Mouse (Mus musculus): ENCODE data around the gene Aicda. TPM values are rescaled to one million over a fixed set of nuclear protein-coding genes. Genes with fewer than 3 reads are reported as not detected.
A peak's percentile ranks its signal among the peaks of the same experiment; 100 is the strongest.

Aicda gene
- total and polyA plus RNA-seq, 3 experiments: 0.03 TPM; not detected in 2

GRCm38 (mm10) chr6:122523289-122523688, 30.3 kb upstream of the Aicda start:
- Histone ChIP-seq H3K4me1 (ENCODE audit: control insufficient read depth in 1 of 2, insufficient read depth in 2 of 2, low read length in 2 of 2) (no peaks in the 10 kb centered on the region), H3K36me3 (ENCODE audit: control insufficient read depth in 1 of 2, insufficient read depth in 2 of 2, low read length in 2 of 2) (no peaks in the 10 kb centered on the region), H3K27me3 (ENCODE audit: control insufficient read depth in 1 of 2, insufficient read depth in 2 of 2, low read length in 2 of 2) (peaks cover 2 to 9% of the 10 kb centered on the region in 2 experiments; a peak in 3 of 4 replicates), H3K79me2 (ENCODE audit: control insufficient read depth, insufficient read depth, low read length, poor library complexity) (no peaks in the 10 kb centered on the region), H3K27ac (ENCODE audit: control insufficient read depth, low read depth, low read length) (no peak overlapping the region), H3K9me3 (replicated peaks; ENCODE audit: insufficient read depth, low read length) (no peaks in the 10 kb centered on the region), H3K4me3 (ENCODE audit: control insufficient read depth in 1 of 2, insufficient read depth in 1 of 2, low read depth in 2 of 2, low read length in 2 of 2) (no peak overlapping the region), H3K9ac (ENCODE audit: control insufficient read depth, low read depth, low read length, poor library complexity, severe bottlenecking) (no peak overlapping the region)
- no peak for DNase-seq (ENCODE audit: low read depth, low spot score)
- TF ChIP-seq MEF2A (IDR thresholded peaks at IDR 0.05; ENCODE audit: extremely low read depth, insufficient replicate concordance, low read depth, low read length, poor library complexity, severe bottlenecking) (no peak), CTCF (IDR thresholded peaks at IDR 0.05 in 2 of 3, conservative IDR thresholded peaks at IDR 0.05 in 1 of 3; ENCODE audit: control insufficient read depth in 1 of 3, insufficient read depth in 1 of 3, low read depth in 2 of 3, low read length in 3 of 3, poor library complexity in 1 of 3, severe bottlenecking in 1 of 3) (peak in 2 of 3 experiments; percentile 13 to 61; a peak in 3 of 6 replicates)

- no peak overlapping the region for H3K4me3 ChIP-seq (ENCODE audit: control insufficient read depth in 1 of 2, insufficient read depth in 1 of 2, low read depth in 2 of 2, low read length in 2 of 2)
- H3K9ac ChIP-seq (ENCODE audit: control insufficient read depth, low read depth, low read length, poor library complexity, severe bottlenecking): no peak overlapping the region
- DNase-seq (ENCODE audit: low read depth, low spot score): no peak
Measured at GRCm38 (mm10) chr6:122527596-122527995, 26.0 kb upstream of the Aicda start.

GRCm38 (mm10) chr6:122528136-122528535, 25.5 kb upstream of the Aicda start:
- no peaks in the 10 kb centered on the region for H3K4me1 ChIP-seq (ENCODE audit: control insufficient read depth in 1 of 2, insufficient read depth in 2 of 2, low read length in 2 of 2)
- TF ChIP-seq MXI1 (IDR thresholded peaks at IDR 0.05; ENCODE audit: low read depth, low read length) (no peak), USF1 (IDR thresholded peaks at IDR 0.05; ENCODE audit: low read depth, low read length) (no peak), NELFE (IDR thresholded peaks at IDR 0.05; ENCODE audit: low read depth, low read length) (no peak), ZC3H11A (IDR thresholded peaks at IDR 0.05; ENCODE audit: low read depth, low read length) (no peak), MYC (IDR thresholded peaks at IDR 0.05; ENCODE audit: low read depth, low read length) (no peak), E2F4 (IDR thresholded peaks at IDR 0.05; ENCODE audit: borderline replicate concordance, low read depth, low read length) (no peak)
- no peaks in the 10 kb centered on the region for H3K36me3 ChIP-seq (ENCODE audit: control insufficient read depth in 1 of 2, insufficient read depth in 2 of 2, low read length in 2 of 2)
- H3K27ac ChIP-seq (ENCODE audit: control insufficient read depth, low read depth, low read length): no peak overlapping the region
- no peaks in the 10 kb centered on the region for H3K79me2 ChIP-seq (ENCODE audit: control insufficient read depth, insufficient read depth, low read length, poor library complexity)
- H3K9me3 ChIP-seq (replicated peaks; ENCODE audit: insufficient read depth, low read length): no peaks in the 10 kb centered on the region
- no peak overlapping the region for H3K9ac ChIP-seq (ENCODE audit: control insufficient read depth, low read depth, low read length, poor library complexity, severe bottlenecking)
- no peak overlapping the region for H3K4me3 ChIP-seq (ENCODE audit: control insufficient read depth in 1 of 2, insufficient read depth in 1 of 2, low read depth in 2 of 2, low read length in 2 of 2)
- peaks cover 10 to 16% of the 10 kb centered on the region in 2 experiments for H3K27me3 ChIP-seq (ENCODE audit: control insufficient read depth in 1 of 2, insufficient read depth in 2 of 2, low read length in 2 of 2)
- no peak for DNase-seq (ENCODE audit: low read depth, low spot score)

More at GRCm38 (mm10) chr6:122527596-122527995, 26.0 kb upstream of the Aicda start:
- TF ChIP-seq GATA1 (IDR thresholded peaks at IDR 0.05; ENCODE audit: low read depth, low read length) (no peak), GABPA (IDR thresholded peaks at IDR 0.05; ENCODE audit: low read depth, low read length) (no peak), MAX (IDR thresholded peaks at IDR 0.05; ENCODE audit: low read length) (no peak), RAD21 (IDR thresholded peaks at IDR 0.05; ENCODE audit: low read depth, low read length) (no peak), NELFE (IDR thresholded peaks at IDR 0.05; ENCODE audit: low read depth, low read length) (no peak), USF2 (IDR thresholded peaks at IDR 0.05; ENCODE audit: borderline replicate concordance in 1 of 2, insufficient read depth in 1 of 2, low read depth in 1 of 2, low read length in 2 of 2) (no peak), POLR2AphosphoS2 (IDR thresholded peaks at IDR 0.05; ENCODE audit: low read length) (no peak), ELF1 (IDR thresholded peaks at IDR 0.05; ENCODE audit: low read depth, low read length) (no peak), TAL1 (IDR thresholded peaks at IDR 0.05; ENCODE audit: low read length) (no peak), JUND (IDR thresholded peaks at IDR 0.05; ENCODE audit: low read depth, low read length) (no peak), CHD2 (IDR thresholded peaks at IDR 0.05; ENCODE audit: low read length) (no peak), ZNF384 (IDR thresholded peaks at IDR 0.05; ENCODE audit: low read depth, low read length) (no peak), CHD1 (IDR thresholded peaks at IDR 0.05; ENCODE audit: low read depth, low read length) (no peak), MAFK (IDR thresholded peaks at IDR 0.05; ENCODE audit: borderline replicate concordance, low read depth, low read length) (no peak), CTCF (IDR thresholded peaks at IDR 0.05 in 2 of 3, conservative IDR thresholded peaks at IDR 0.05 in 1 of 3; ENCODE audit: control insufficient read depth in 1 of 3, insufficient read depth in 1 of 3, low read depth in 2 of 3, low read length in 3 of 3, poor library complexity in 1 of 3, severe bottlenecking in 1 of 3) (no peak), POLR2A (IDR thresholded peaks at IDR 0.05; ENCODE audit: control insufficient read depth in 1 of 2, insufficient read depth in 1 of 2, low read depth in 1 of 2, low read length in 2 of 2, poor library complexity in 1 of 2) (no peak), SMC3 (IDR thresholded peaks at IDR 0.05; ENCODE audit: low read depth, low read length) (no peak), NRF1 (IDR thresholded peaks at IDR 0.05; ENCODE audit: insufficient read depth, low read depth, low read length, poor library complexity, severe bottlenecking) (no peak), ETS1 (IDR thresholded peaks at IDR 0.05; ENCODE audit: low read depth, low read length) (no peak), ZC3H11A (IDR thresholded peaks at IDR 0.05; ENCODE audit: low read depth, low read length) (no peak)
- Histone ChIP-seq H3K79me2 (ENCODE audit: control insufficient read depth, insufficient read depth, low read length, poor library complexity) (no peaks in the 10 kb centered on the region), H3K9me3 (replicated peaks; ENCODE audit: insufficient read depth, low read length) (no peaks in the 10 kb centered on the region), H3K27me3 (ENCODE audit: control insufficient read depth in 1 of 2, insufficient read depth in 2 of 2, low read length in 2 of 2) (peaks cover 10 to 15% of the 10 kb centered on the region in 2 experiments), H3K36me3 (ENCODE audit: control insufficient read depth in 1 of 2, insufficient read depth in 2 of 2, low read length in 2 of 2) (no peaks in the 10 kb centered on the region), H3K4me1 (ENCODE audit: control insufficient read depth in 1 of 2, insufficient read depth in 2 of 2, low read length in 2 of 2) (no peaks in the 10 kb centered on the region), H3K27ac (ENCODE audit: control insufficient read depth, low read depth, low read length) (no peak overlapping the region)
